Mouse (Mus musculus): ENCODE measurements around the gene Krba1. TPM values are rescaled to one million over a fixed set of nuclear protein-coding genes. Genes with fewer than 3 reads are reported as not detected.

The Krba1 gene
- total and polyA plus RNA-seq, 2 experiments from 2014 or later = 14.8 to 33.8 TPM

- Histone ChIP-seq H3K4me2 (ENCODE audit: low read depth, low read length) (no peak overlapping the region), H3K9ac (replicated peaks; ENCODE audit: low read depth, low read length) (no peak overlapping the region), H3K9me3 (replicated peaks; ENCODE audit: control insufficient read depth, low read length) (no peaks in the 10 kb centered on the region), H3K27me3 (ENCODE audit: control insufficient read depth, insufficient read depth, low read length) (no peaks in the 10 kb centered on the region), H3K27ac (ENCODE audit: low read depth) (no peak overlapping the region), H3K4me3 (ENCODE audit: low read depth, low read length) (no peak overlapping the region), H3K4me1 (ENCODE audit: control insufficient read depth, insufficient read depth) (peaks cover 7% of the 10 kb centered on the region; the same call in 1 of the 2 replicates), H3K36me3 (replicated peaks; ENCODE audit: control insufficient read depth, insufficient read depth, low read length) (no peaks in the 10 kb centered on the region)
- 62% methylated on average over 5 of the region's 5 CpGs for WGBS
- no peak for TF ChIP-seq CTCF (IDR thresholded peaks at IDR 0.05; ENCODE audit: low read depth)
- no peak for TF ChIP-seq EP300 (IDR thresholded peaks at IDR 0.05; ENCODE audit: low read depth)
- DNase-seq (ENCODE audit: low spot score) (no peak), ATAC-seq (ENCODE audit: insufficient read depth, low read depth) (no peak)
These were observed 28.7 kb downstream of the Krba1 start for GRCm38 (mm10) chr6:48424074-48424473.

- Histone ChIP-seq H3K4me1 (ENCODE audit: control insufficient read depth, insufficient read depth) (no peaks in the 10 kb centered on the region), H3K4me2 (ENCODE audit: low read depth, low read length) (no peak overlapping the region), H3K9ac (replicated peaks; ENCODE audit: low read depth, low read length) (no peak overlapping the region), H3K27me3 (ENCODE audit: control insufficient read depth, insufficient read depth, low read length) (no peaks in the 10 kb centered on the region), H3K9me3 (replicated peaks; ENCODE audit: control insufficient read depth, low read length) (no peaks in the 10 kb centered on the region), H3K36me3 (replicated peaks; ENCODE audit: control insufficient read depth, insufficient read depth, low read length) (no peaks in the 10 kb centered on the region), H3K4me3 (ENCODE audit: low read depth, low read length) (no peak overlapping the region), H3K27ac (ENCODE audit: low read depth) (no peak overlapping the region)
- no peak for TF ChIP-seq CTCF (IDR thresholded peaks at IDR 0.05; ENCODE audit: low read depth)
- no peak for TF ChIP-seq EP300 (IDR thresholded peaks at IDR 0.05; ENCODE audit: low read depth)
- ATAC-seq (ENCODE audit: insufficient read depth, low read depth) (no peak), DNase-seq (ENCODE audit: low spot score) (no peak)
- 65% methylated on average over 5 of the region's 5 CpGs for WGBS
These were observed 31.6 kb downstream of the Krba1 start for GRCm38 (mm10) chr6:48426956-48427355.

- no peak for TF ChIP-seq CTCF (IDR thresholded peaks at IDR 0.05; ENCODE audit: low read depth)
- no peak for TF ChIP-seq EP300 (IDR thresholded peaks at IDR 0.05; ENCODE audit: low read depth)
- DNase-seq (ENCODE audit: low spot score) (no peak), ATAC-seq (ENCODE audit: insufficient read depth, low read depth) (no peak)
- Histone ChIP-seq H3K27ac (ENCODE audit: low read depth) (no peak overlapping the region), H3K4me3 (ENCODE audit: low read depth, low read length) (no peak overlapping the region), H3K27me3 (ENCODE audit: control insufficient read depth, insufficient read depth, low read length) (no peaks in the 10 kb centered on the region), H3K9me3 (replicated peaks; ENCODE audit: control insufficient read depth, low read length) (no peaks in the 10 kb centered on the region), H3K36me3 (replicated peaks; ENCODE audit: control insufficient read depth, insufficient read depth, low read length) (no peaks in the 10 kb centered on the region), H3K4me1 (ENCODE audit: control insufficient read depth, insufficient read depth) (no peaks in the 10 kb centered on the region), H3K9ac (replicated peaks; ENCODE audit: low read depth, low read length) (no peak overlapping the region), H3K4me2 (ENCODE audit: low read depth, low read length) (no peak overlapping the region)
- WGBS = 55% methylated on average over 4 of the region's 4 CpGs
These were observed 33.6 kb downstream of the Krba1 start for GRCm38 (mm10) chr6:48428769-48429557.

GRCm38 (mm10) chr6:48430748-48431147 is 35.4 kb downstream of the Krba1 start:
- DNase-seq (ENCODE audit: low spot score) (no peak), ATAC-seq (ENCODE audit: insufficient read depth, low read depth) (no peak)
- H3K9ac ChIP-seq (replicated peaks; ENCODE audit: low read depth, low read length) = no peak overlapping the region
- H3K4me1 ChIP-seq (ENCODE audit: control insufficient read depth, insufficient read depth) = 0 out of 2 replicates have a peak, but pooled peaks cover 7% of the 10 kb centered on the region
- no peaks in the 10 kb centered on the region for H3K9me3 ChIP-seq (replicated peaks; ENCODE audit: control insufficient read depth, low read length)
- H3K4me3 ChIP-seq (ENCODE audit: low read depth, low read length) = no peak overlapping the region
- no peaks in the 10 kb centered on the region for H3K27me3 ChIP-seq (ENCODE audit: control insufficient read depth, insufficient read depth, low read length)
- no peak overlapping the region for H3K27ac ChIP-seq (ENCODE audit: low read depth)
- WGBS = 68% methylated on average over 5 of the region's 5 CpGs
- H3K4me2 ChIP-seq (ENCODE audit: low read depth, low read length) = no peak overlapping the region
- no peaks in the 10 kb centered on the region for H3K36me3 ChIP-seq (replicated peaks; ENCODE audit: control insufficient read depth, insufficient read depth, low read length)
- TF ChIP-seq EP300 (IDR thresholded peaks at IDR 0.05; ENCODE audit: low read depth) (no peak), CTCF (IDR thresholded peaks at IDR 0.05; ENCODE audit: low read depth) (no peak)

- TF ChIP-seq CTCF (IDR thresholded peaks at IDR 0.05; ENCODE audit: low read depth) (no peak), EP300 (IDR thresholded peaks at IDR 0.05; ENCODE audit: low read depth) (no peak)
- H3K36me3 ChIP-seq (replicated peaks; ENCODE audit: control insufficient read depth, insufficient read depth, low read length) = peaks cover 3% of the 10 kb centered on the region
- WGBS = 44% methylated on average over 12 of the region's 12 CpGs
- no peak overlapping the region for H3K27ac ChIP-seq (ENCODE audit: low read depth)
- no peak overlapping the region for H3K9ac ChIP-seq (replicated peaks; ENCODE audit: low read depth, low read length)
- H3K27me3 ChIP-seq (ENCODE audit: control insufficient read depth, insufficient read depth, low read length) = peaks cover 4% of the 10 kb centered on the region; the same call in 1 of the 2 replicates
- ATAC-seq (ENCODE audit: insufficient read depth, low read depth) (no peak), DNase-seq (ENCODE audit: low spot score) (no peak)
- H3K4me3 ChIP-seq (ENCODE audit: low read depth, low read length) = no peak overlapping the region
- no peak overlapping the region for H3K4me2 ChIP-seq (ENCODE audit: low read depth, low read length)
- 0 out of 2 replicates have a peak, but pooled peaks cover 7% of the 10 kb centered on the region for H3K4me1 ChIP-seq (ENCODE audit: control insufficient read depth, insufficient read depth)
- no peaks in the 10 kb centered on the region for H3K9me3 ChIP-seq (replicated peaks; ENCODE audit: control insufficient read depth, low read length)
These were observed 37.8 kb downstream of the Krba1 start for GRCm38 (mm10) chr6:48432893-48433816.
